Mouse (Mus musculus) kidney, adult 2 months (tissue): ENCODE measurements around the gene Dcaf4.
A peak's percentile ranks its signal among the peaks of the same experiment; 100 is the strongest.

ENCODE experiments used
- CTCF ChIP-seq: fragments of 200-500 bp; conservative IDR thresholded peaks from 2 replicates; pipeline ENCODE4 v1.5.1; 2011; ENCODE audit warnings: low read depth, mild to moderate bottlenecking, control low read depth, low read length, moderate library complexity, mixed read lengths; ENCODE audit not compliant: insufficient read depth, insufficient read length
- POLR2A ChIP-seq: fragments of 200-500 bp; IDR thresholded peaks from one replicate; pipeline ENCODE4 v1.6.1; 2011; ENCODE audit warnings: low read depth, low read length, control low read depth

- TF ChIP-seq POLR2A (no peak), CTCF (peak; percentile 41)
Observed at GRCm38 (mm10) chr12:83489748-83490147, 30.5 kb upstream of the Dcaf4 start.
